Mouse (Mus musculus) testis, adult 2 months (tissue): ENCODE results near the gene Rexo4. TPM values are rescaled to one million over a fixed set of nuclear protein-coding genes. Genes with fewer than 3 reads are reported as not detected.

Experiments
- H3K27ac ChIP-seq: fragments of 200-500 bp; 2 replicates; pipeline ENCODE4 v1.5.1; 2012; ENCODE audit warnings: low read depth, low read length; ENCODE audit not compliant: control insufficient read depth, insufficient read depth
- H3K27me3 ChIP-seq: fragments of 200-500 bp; 2 replicates; pipeline ENCODE4 v1.6.1; 2012; ENCODE audit warnings: mild to moderate bottlenecking, low read length, moderate library complexity; ENCODE audit not compliant: control insufficient read depth, insufficient read depth
- H3K36me3 ChIP-seq: fragments of 200-500 bp; 2 replicates; pipeline ENCODE4 v1.6.1; 2012; ENCODE audit warnings: mild to moderate bottlenecking, low read length; ENCODE audit not compliant: control insufficient read depth, insufficient read depth
- H3K4me1 ChIP-seq: fragments of 200-500 bp; 2 replicates; pipeline ENCODE4 v1.6.1; 2012; ENCODE audit warnings: low read length; ENCODE audit not compliant: control insufficient read depth, insufficient read depth
- H3K4me3 ChIP-seq: fragments of 200-500 bp; 2 replicates; pipeline ENCODE4 v1.5.1; 2012; ENCODE audit warnings: low read depth, mild to moderate bottlenecking, low read length, moderate library complexity, mixed read lengths; ENCODE audit not compliant: control insufficient read depth
- CTCF ChIP-seq: fragments of 200-500 bp; IDR thresholded peaks from 2 replicates; pipeline ENCODE4 v1.5.1; 2012; ENCODE audit warnings: low read depth, mild to moderate bottlenecking, inconsistent platforms, low read length, moderate library complexity; ENCODE audit not compliant: control insufficient read depth, insufficient read depth, insufficient replicate concordance
- POLR2A ChIP-seq: fragments of 200-500 bp; IDR thresholded peaks from 2 replicates; pipeline ENCODE4 v1.6.1; 2012; ENCODE audit warnings: low read depth, mild to moderate bottlenecking, inconsistent platforms, low read length, moderate library complexity; ENCODE audit not compliant: control insufficient read depth
- polyA plus RNA-seq: library from polyadenylated mRNA; depleted of rRNA; stranded (reverse); fragments of >200 nt; gene quantifications from 2 replicates; pipeline ENCODE4 v1.2.3, GENCODE M21; 2012

Rexo4 gene
- polyA plus RNA-seq, 1 experiment = 11.8 TPM

GRCm38 (mm10) chr2:26960756-26961155 is 3.4 kb downstream of the Rexo4 start:
- peaks cover 5% of the 10 kb centered on the region for H3K4me1 ChIP-seq
- TF ChIP-seq CTCF (peak; percentile 7; the same call in 1 of the 2 replicates), POLR2A (no peak)
- no peaks in the 10 kb centered on the region for H3K27me3 ChIP-seq
- no peaks in the 10 kb centered on the region; the same call in none of the 2 replicates for H3K36me3 ChIP-seq
- no peak overlapping the region for H3K27ac ChIP-seq
- H3K4me3 ChIP-seq = no peak overlapping the region

DNA sequence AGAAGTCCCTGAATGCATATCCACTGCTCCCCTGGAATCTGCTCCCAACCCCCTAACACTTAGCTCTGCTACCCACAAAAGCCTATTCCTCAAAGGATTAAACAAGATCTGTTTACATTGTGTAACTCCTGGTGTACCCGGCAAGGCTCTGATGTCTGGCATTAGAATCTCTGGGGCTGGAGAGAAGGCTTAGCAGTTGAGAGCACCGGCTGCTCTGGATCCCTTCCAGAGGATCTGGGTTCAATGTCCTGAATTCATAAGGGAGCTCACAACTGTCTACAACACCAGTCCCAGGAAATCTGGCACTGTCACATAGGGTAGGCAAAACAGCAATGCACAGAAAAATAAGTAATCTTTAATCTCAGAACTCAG is 6.7 kb downstream of the Rexo4 start:
- H3K36me3 ChIP-seq = no peaks in the 10 kb centered on the region; the same call in none of the 2 replicates
- no peaks in the 10 kb centered on the region for H3K27me3 ChIP-seq
- no peak for TF ChIP-seq POLR2A
- TF ChIP-seq CTCF = no peak
- H3K4me1 ChIP-seq = no peaks in the 10 kb centered on the region
- H3K27ac ChIP-seq = no peak overlapping the region
- no peak overlapping the region for H3K4me3 ChIP-seq

GRCm38 (mm10) chr2:26956811-26957487 is 7.2 kb downstream of the Rexo4 start:
- TF ChIP-seq POLR2A = no peak
- Histone ChIP-seq H3K4me1 (no peaks in the 10 kb centered on the region), H3K27me3 (no peaks in the 10 kb centered on the region), H3K4me3 (no peak overlapping the region), H3K36me3 (no peaks in the 10 kb centered on the region; the same call in none of the 2 replicates), H3K27ac (no peak overlapping the region)

- H3K4me3 ChIP-seq = no peak overlapping the region
- no peaks in the 10 kb centered on the region; the same call in none of the 2 replicates for H3K36me3 ChIP-seq
- H3K27me3 ChIP-seq = no peaks in the 10 kb centered on the region
- no peaks in the 10 kb centered on the region for H3K4me1 ChIP-seq
- H3K27ac ChIP-seq = no peak overlapping the region
- no peak for TF ChIP-seq POLR2A
- TF ChIP-seq CTCF = no peak
These were observed 9.3 kb downstream of the Rexo4 start for GRCm38 (mm10) chr2:26954735-26955395.

DNA sequence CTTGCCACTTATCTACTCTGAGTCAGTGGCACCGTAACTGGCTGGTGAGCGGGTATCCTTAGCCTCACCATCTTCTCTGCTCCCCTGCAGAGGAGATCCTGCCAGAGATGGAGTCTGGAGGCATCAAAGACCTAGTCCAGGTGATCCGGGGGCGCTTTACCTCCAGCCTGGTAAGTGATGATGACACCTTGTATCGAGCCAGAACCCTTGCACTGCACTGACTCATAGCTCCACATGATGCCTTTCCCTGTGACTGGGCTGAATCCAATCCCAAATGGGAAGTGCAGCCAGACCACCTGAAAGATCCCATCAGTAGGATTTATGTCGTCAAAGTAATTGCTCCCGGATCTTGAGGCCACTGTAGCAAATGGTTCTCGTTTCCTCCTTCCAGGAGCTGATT is 11.3 kb downstream of the Rexo4 start:
- no peak overlapping the region for H3K27ac ChIP-seq
- no peak for TF ChIP-seq POLR2A
- TF ChIP-seq CTCF = no peak
- H3K27me3 ChIP-seq = no peaks in the 10 kb centered on the region
- no peaks in the 10 kb centered on the region; the same call in none of the 2 replicates for H3K36me3 ChIP-seq
- no peak overlapping the region for H3K4me3 ChIP-seq
- no peaks in the 10 kb centered on the region for H3K4me1 ChIP-seq

DNA sequence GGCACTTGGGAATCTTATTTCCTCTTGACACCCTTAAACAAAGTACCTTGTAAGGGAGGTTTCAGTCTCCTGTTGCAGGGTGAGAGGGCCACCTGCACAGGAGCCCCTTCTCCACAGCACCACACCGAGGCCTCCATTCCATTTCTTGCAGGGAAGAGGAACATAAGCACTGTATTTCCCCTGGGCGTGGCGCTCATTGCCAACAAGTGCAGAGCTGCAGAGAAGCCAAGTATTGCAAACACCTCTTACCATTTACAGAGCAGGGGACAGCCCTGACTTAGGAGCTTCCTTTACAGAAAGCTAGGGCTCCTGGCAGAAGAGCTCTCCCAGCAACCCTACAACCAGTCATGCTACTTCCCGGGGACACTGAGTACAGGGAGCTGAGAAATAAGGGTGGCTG is 12.0 kb downstream of the Rexo4 start:
- H3K36me3 ChIP-seq = no peaks in the 10 kb centered on the region; the same call in 1 of the 2 replicates
- no peak for TF ChIP-seq CTCF
- no peak for TF ChIP-seq POLR2A

GRCm38 (mm10) chr2:26951346-26951905 is 12.8 kb downstream of the Rexo4 start:
- no peaks in the 10 kb centered on the region; the same call in 1 of the 2 replicates for H3K36me3 ChIP-seq
- no peak for TF ChIP-seq POLR2A
- no peak for TF ChIP-seq CTCF
- H3K4me3 ChIP-seq = no peak overlapping the region
- no peak overlapping the region for H3K27ac ChIP-seq
- H3K4me1 ChIP-seq = no peaks in the 10 kb centered on the region
- no peaks in the 10 kb centered on the region for H3K27me3 ChIP-seq

More for the DNA sequence above, 12.0 kb downstream of the Rexo4 start:
- H3K4me1 ChIP-seq = no peaks in the 10 kb centered on the region
- no peaks in the 10 kb centered on the region for H3K27me3 ChIP-seq
- H3K4me3 ChIP-seq = no peak overlapping the region
- no peak overlapping the region for H3K27ac ChIP-seq
